Mouse (Mus musculus) left cerebral cortex, adult 2 months (tissue): ENCODE measurements around the gene Hipk1. TPM values are rescaled to one million over a fixed set of nuclear protein-coding genes. Genes with fewer than 3 reads are reported as not detected.

Experiments used
- DNase-seq, 2 experiments: peaks; one replicate each; pipeline ENCODE4 v3.0.0; 2021 to 2022; ENCODE audit warnings: low spot score in 2 of 2, mixed read lengths in 1 of 2; ENCODE audit errors: extremely low spot score in 1 of 2
- H3K27ac ChIP-seq: fragments of 200-600 bp; 2 replicates; pipeline ENCODE4 v1.8.1; 2022
- H3K4me3 ChIP-seq: fragments of 200-600 bp; 2 replicates; pipeline ENCODE4 v1.8.1; 2022
- CTCF ChIP-seq: fragments of 200-600 bp; IDR thresholded peaks from 2 replicates; pipeline ENCODE4 v1.8.1; 2022; ENCODE audit warnings: antibody characterized with exemption, mild to moderate bottlenecking, moderate library complexity
- intact Hi-C: fragments of 180-260 bp; cut with DNase I; formaldehyde crosslinking; loops from one replicate; pipeline ENCODE4 v1.15.1; 2025
- total RNA-seq, 2 experiments: library from RNA; stranded (reverse); gene quantifications; 2 replicates each; pipeline ENCODE4 v1.2.3; 2021

Gene Hipk1
- total RNA-seq, 2 experiments from 2014 or later: 124 to 128 TPM

DNA sequence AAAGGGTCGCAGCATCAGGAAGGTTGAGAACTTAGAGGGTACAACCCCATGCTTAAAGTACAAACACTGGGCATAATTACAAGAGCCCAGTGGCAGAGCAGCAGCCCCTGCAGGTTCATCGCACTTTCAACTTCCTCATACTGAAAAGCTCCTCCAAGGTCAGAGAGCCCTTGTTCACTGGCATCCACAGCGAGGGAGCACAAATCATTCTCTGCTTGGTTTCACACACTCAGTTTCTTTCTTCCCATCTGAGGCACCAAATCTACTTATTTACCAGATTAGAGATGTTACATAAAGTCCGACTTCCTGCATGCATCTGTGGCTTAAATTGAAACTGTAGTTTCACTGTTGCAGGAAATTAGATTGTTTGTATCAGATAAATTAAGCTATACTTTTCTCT is 18.5 kb downstream of the Hipk1 start:
- H3K4me3 ChIP-seq: no peak overlapping the region
- intact Hi-C loops: no loop called here
- DNase-seq: no peak
- H3K27ac ChIP-seq: peak overlapping the region; percentile 20; the same call in 1 of the 2 replicates
- no peak for TF ChIP-seq CTCF

- DNase-seq: no peak
- Histone ChIP-seq H3K4me3 (no peak overlapping the region), H3K27ac (peak overlapping the region; percentile 2; the same call in 1 of the 2 replicates)
- no peak for TF ChIP-seq CTCF
- intact Hi-C loops: no loop called here
Measured at GRCm38 (mm10) chr3:103771531-103772130, 19.7 kb downstream of the Hipk1 start.

DNA sequence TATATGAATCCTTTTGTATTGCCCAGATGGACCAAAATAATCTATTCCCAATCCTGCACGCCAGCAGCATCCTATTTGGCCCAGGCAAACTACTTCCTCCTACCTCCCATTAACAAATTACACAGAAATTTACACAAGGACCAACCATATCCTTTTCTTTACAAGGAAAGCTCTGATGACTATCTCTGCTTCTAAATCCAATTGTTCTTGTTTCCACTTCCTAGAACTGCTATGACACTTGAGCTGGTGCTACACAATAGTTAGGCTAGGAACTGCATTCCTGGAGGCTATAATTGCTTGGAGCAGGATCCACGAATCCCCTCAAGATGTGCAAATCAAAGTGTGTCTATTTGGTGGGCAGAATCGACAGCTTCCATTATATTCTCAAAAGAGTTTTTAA is 24.6 kb downstream of the Hipk1 start:
- no peak for DNase-seq
- intact Hi-C loops: no loop called here
- TF ChIP-seq CTCF: no peak
- H3K4me3 ChIP-seq: no peak overlapping the region
- no peak overlapping the region for H3K27ac ChIP-seq

- intact Hi-C loops: loop anchor here (10.0 kb wide), 1 partner anchor 705 kb away; the partner anchor contains the start of gene Nras
- no peak for DNase-seq
- H3K27ac ChIP-seq: no peak overlapping the region
- no peak for TF ChIP-seq CTCF
- no peak overlapping the region for H3K4me3 ChIP-seq
Measured at GRCm38 (mm10) chr3:103759261-103759970, 31.9 kb downstream of the Hipk1 start.

DNA sequence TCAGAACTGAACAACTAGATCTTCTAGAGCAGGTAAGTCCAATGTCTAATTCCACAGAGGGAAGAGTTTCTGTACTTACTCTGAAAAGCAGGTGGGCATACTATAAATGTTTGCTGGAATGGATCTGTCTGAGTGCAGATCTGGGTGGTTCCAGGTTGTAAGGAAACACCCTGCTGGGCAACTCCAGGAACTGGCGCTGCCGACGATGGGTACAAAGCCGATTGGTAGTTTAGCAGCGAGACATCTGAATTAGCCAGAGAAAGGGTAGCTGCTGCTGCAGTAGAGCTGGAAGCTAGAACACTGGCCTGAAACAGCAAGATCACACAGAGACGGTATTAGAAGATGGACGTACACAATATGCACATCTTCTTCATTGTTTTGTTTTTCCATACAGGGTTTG is 32.9 kb downstream of the Hipk1 start:
- intact Hi-C loops: loop anchor here (10.0 kb wide), 1 partner anchor 704 kb away; the partner anchor contains the start of gene Nras
- no peak overlapping the region for H3K4me3 ChIP-seq

DNA sequence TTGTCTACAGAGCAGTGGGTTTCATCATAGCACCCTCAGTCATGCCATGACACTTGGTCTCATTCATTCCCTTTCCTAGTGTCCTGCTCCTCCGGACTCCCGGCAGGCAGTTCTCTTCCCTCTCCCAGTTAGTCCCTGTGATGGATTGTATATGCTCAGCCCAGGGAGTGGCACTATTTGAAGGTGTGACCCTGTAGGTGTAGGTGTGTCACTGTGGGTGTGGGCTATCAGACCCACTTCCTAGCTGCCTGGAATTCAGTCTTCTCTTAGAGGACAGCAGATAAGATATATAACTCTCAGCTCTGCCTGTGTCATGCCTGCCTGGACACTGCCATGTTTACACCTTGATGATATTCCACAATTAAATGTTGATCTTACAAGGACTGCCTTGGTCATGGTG is 34.4 kb downstream of the Hipk1 start:
- H3K4me3 ChIP-seq: no peak overlapping the region
- TF ChIP-seq CTCF: no peak
- no peak overlapping the region for H3K27ac ChIP-seq
- no peak for DNase-seq
- intact Hi-C loops: loop anchor here (10.0 kb wide), 1 partner anchor 702 kb away; the partner anchor contains the start of gene Nras

More for the DNA sequence above, 32.9 kb downstream of the Hipk1 start:
- H3K27ac ChIP-seq: no peak overlapping the region
- no peak; the same call in 1 of the 2 replicates for TF ChIP-seq CTCF
- no peak for DNase-seq

DNA sequence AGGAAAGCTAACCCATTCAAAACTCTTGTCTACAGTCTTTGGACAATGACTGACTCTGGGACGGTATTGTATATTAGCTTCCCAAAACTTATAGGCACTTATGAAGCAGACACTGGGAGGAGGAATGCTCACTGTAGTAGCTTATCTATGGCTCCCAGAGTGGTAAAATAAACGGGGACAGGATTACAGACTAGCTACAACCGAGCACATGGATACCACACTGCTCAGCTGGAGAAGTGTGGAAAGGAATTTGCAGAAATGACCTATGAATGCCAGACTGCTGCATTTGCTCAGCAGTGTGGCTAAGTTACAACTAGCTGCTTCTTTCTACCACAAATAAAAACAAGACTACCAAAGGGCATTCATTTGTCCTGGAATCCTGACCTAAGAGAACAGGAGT is 36.0 kb downstream of the Hipk1 start:
- H3K27ac ChIP-seq: no peak overlapping the region
- no peak for TF ChIP-seq CTCF
- DNase-seq: no peak
- no peak overlapping the region for H3K4me3 ChIP-seq
- intact Hi-C loops: loop anchor here (10.0 kb wide), 1 partner anchor 701 kb away; the partner anchor contains the start of gene Nras

GRCm38 (mm10) chr3:103751558-103751957 is 39.8 kb downstream of the Hipk1 start:
- no peak overlapping the region for H3K27ac ChIP-seq
- intact Hi-C loops: loop anchor here (10.0 kb wide), 1 partner anchor 697 kb away; the partner anchor contains the start of gene Nras
- DNase-seq: no peak
- no peak overlapping the region for H3K4me3 ChIP-seq
- TF ChIP-seq CTCF: no peak

GRCm38 (mm10) chr3:103746711-103747110 is 44.7 kb downstream of the Hipk1 start:
- Histone ChIP-seq H3K4me3 (no peak overlapping the region), H3K27ac (no peak overlapping the region)
- DNase-seq: no peak
- intact Hi-C loops: no loop called here
- no peak for TF ChIP-seq CTCF

DNA sequence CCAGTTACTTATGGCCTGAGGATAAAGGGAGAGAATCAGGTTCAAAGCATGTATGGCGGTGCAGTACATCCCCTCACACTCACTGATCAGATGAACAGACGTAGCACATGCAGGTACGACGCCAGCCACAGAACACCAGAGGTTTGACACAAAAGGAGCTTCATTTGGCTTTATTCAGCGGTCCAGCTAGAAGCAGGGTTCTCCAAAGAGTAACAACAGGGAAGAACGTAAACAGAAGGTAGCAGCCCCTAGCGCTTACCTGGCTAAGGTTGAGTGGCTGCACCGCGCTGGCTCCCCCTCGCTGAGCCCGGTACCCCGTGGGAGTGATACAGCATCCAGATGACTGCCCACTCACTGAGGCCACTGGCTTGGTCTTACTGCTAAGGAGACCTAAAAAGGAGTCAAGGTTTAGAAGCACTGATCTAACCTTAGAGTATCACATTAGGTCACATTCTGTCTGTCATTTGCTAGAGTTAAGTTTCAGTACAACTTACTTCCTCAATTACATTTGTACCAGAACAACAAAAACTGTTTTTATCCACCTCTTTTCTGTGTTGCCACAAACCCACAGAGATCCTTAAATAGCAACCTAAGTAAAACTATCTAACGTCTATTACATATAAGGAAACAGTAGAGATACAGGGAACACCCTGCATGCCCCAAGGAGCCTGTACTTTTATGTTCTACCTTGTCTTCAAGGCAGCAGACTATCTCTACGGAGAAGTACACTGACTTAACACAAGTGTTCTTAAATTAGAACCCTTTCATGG is 46.2 kb downstream of the Hipk1 start:
- intact Hi-C loops: loop anchor here (2.0 kb wide), 1 partner anchor 142 kb away; no protein-coding TSS in a partner anchor
- no peak overlapping the region for H3K27ac ChIP-seq
- TF ChIP-seq CTCF: no peak
- no peak for DNase-seq
- no peak overlapping the region for H3K4me3 ChIP-seq

- no peak for DNase-seq
- Histone ChIP-seq H3K4me3 (no peak overlapping the region), H3K27ac (no peak overlapping the region)
- TF ChIP-seq CTCF: no peak
- intact Hi-C loops: no loop called here
Measured at GRCm38 (mm10) chr3:103743208-103743607, 48.2 kb downstream of the Hipk1 start.

- no peak for DNase-seq
- no peak overlapping the region for H3K27ac ChIP-seq
- no peak overlapping the region for H3K4me3 ChIP-seq
- no peak for TF ChIP-seq CTCF
- intact Hi-C loops: no loop called here
Measured at GRCm38 (mm10) chr3:103740342-103740741, 51.0 kb downstream of the Hipk1 start.
